Mouse (Mus musculus): ENCODE measurements at regions not wholly inside any gene's neighbourhood (a gene's known extent, or its start where the extent isn't known, plus 50 kb on each side); places are given as distances from the start of the nearest gene placed in this dataset.
A peak's percentile ranks its signal among the peaks of the same experiment; 100 is the strongest.

DNA sequence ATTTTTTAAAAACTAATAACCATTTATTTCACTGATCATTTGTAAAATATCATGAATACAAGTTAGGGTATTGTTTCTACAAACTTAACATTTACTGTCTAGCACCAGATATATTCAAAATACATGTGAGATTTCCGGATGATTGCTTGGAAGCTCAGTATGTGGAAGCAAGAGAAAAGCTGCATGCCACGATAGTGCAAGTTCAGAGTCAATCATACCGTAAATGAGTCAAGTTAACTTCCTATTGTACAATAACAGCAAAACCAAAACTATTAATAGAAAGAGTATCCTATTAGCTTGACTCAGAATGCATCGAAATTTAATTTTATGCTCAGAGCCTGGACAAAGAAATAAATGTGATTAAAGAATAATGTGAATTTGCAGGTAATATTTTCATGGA is 1284.6 kb upstream of the Cited2 start:
- H3K27me3 ChIP-seq (ENCODE audit: control insufficient read depth, insufficient read depth, low read depth, low read length) = no peaks in the 10 kb centered on the region
- no peaks in the 10 kb centered on the region for H3K36me3 ChIP-seq (ENCODE audit: control insufficient read depth, insufficient read depth, low read length)
- H3K4me3 ChIP-seq (ENCODE audit: low read depth, low read length) = no peak overlapping the region
- H3K4me2 ChIP-seq (ENCODE audit: low read length) = no peak overlapping the region
- H3K9me3 ChIP-seq (replicated peaks; ENCODE audit: control insufficient read depth, low read length, poor library complexity, severe bottlenecking) = no peaks in the 10 kb centered on the region
- H3K27ac ChIP-seq (ENCODE audit: low read length) = no peak overlapping the region
- H3K4me1 ChIP-seq (ENCODE audit: control insufficient read depth, insufficient read depth, low read length) = peaks cover 3% of the 10 kb centered on the region; the same call in 1 of the 2 replicates
- ATAC-seq = no peak
- H3K9ac ChIP-seq (ENCODE audit: low read depth, low read length) = no peak overlapping the region
- 89% methylated on average over 4 of the region's 4 CpGs for WGBS

DNA sequence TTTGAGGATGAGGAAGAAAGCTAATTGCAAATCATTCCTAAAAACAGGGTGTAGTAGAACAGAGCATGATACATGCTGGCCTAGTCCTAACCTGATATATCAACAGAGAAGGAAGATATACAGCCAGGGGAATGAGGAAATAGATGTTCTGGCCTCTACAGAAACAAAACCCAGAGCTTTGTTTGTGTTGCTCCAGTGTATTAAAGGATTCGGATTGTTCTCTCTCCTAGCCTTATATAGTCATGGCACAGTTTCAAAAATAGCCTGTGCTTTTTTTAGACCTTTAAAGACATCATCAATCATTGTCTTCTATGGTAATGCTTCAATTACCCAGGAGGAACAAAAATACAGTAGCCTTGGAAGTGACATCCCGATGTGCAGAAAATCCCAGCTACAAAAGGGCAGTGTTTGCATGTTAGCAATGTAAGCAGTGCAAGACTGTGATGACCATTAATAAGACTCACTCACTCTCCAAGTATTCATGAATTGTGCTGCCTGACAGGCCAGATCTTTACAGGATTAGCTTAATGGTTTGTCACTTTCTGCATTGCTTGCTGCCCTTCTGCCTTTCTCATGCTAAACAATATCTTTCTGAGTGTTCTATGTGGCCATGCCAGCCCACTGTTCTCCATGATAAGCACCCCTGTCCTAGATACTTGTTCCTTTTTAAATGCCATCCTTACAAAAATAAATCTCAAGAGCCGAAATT is 1281.9 kb upstream of the Cited2 start:
- Histone ChIP-seq H3K27me3 (ENCODE audit: control insufficient read depth, insufficient read depth, low read depth, low read length) (no peaks in the 10 kb centered on the region), H3K36me3 (ENCODE audit: control insufficient read depth, insufficient read depth, low read length) (no peaks in the 10 kb centered on the region), H3K9me3 (replicated peaks; ENCODE audit: control insufficient read depth, low read length, poor library complexity, severe bottlenecking) (no peaks in the 10 kb centered on the region), H3K4me3 (ENCODE audit: low read depth, low read length) (no peak overlapping the region), H3K9ac (ENCODE audit: low read depth, low read length) (no peak overlapping the region), H3K4me1 (ENCODE audit: control insufficient read depth, insufficient read depth, low read length) (peaks cover 3% of the 10 kb centered on the region; the same call in 1 of the 2 replicates), H3K4me2 (ENCODE audit: low read length) (no peak overlapping the region), H3K27ac (ENCODE audit: low read length) (no peak overlapping the region)
- peak; percentile 45; the same call in 1 of the 2 replicates for ATAC-seq
- 19% methylated on average over 3 of the region's 3 CpGs for WGBS

DNA sequence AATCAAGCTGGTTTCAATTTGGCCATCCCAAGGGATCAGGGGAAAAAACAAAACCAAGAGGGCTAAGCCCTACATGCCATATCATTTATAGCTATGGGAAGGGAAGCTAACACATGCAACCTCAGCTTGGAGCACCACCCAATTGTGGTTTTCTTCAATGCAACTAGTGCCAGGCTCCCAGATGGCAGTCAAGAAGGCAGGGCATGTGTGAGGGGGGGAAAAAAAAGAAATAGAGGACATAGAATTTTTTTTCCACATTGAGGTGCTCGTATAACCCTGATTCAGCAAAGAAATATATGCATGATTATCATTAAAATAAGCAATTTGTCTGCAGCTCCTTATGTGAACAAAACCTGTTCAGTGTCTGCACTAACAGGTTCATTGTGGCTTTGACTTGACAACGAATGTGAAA is 1281.4 kb upstream of the Cited2 start:
- H3K9me3 ChIP-seq (replicated peaks; ENCODE audit: control insufficient read depth, low read length, poor library complexity, severe bottlenecking) = no peaks in the 10 kb centered on the region
- H3K36me3 ChIP-seq (ENCODE audit: control insufficient read depth, insufficient read depth, low read length) = no peaks in the 10 kb centered on the region
- no peak overlapping the region for H3K9ac ChIP-seq (ENCODE audit: low read depth, low read length)
- no peak overlapping the region for H3K27ac ChIP-seq (ENCODE audit: low read length)
- H3K4me3 ChIP-seq (ENCODE audit: low read depth, low read length) = no peak overlapping the region
- 23% methylated on average over 2 of the region's 2 CpGs for WGBS
- peaks cover 3% of the 10 kb centered on the region; the same call in 1 of the 2 replicates for H3K4me1 ChIP-seq (ENCODE audit: control insufficient read depth, insufficient read depth, low read length)
- no peak for ATAC-seq
- H3K27me3 ChIP-seq (ENCODE audit: control insufficient read depth, insufficient read depth, low read depth, low read length) = no peaks in the 10 kb centered on the region
- no peak overlapping the region for H3K4me2 ChIP-seq (ENCODE audit: low read length)

DNA sequence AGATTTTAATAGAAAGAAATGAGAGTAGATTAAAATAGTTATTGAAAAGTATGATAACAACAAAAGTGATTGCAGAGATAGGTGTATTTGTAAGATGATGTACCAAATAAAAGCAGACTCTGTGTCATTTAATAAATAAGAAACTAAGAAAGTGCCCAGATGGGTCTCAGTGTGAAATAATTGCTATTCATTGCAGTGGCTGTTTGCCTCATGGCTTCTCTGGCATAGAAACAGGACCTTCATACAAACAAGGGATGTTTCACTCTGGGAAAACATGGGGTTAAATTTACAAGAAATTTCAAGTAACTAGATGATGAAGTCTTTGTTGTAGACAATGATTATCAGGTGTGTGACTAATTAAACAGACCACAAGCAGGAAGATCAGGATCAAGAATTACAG is 1279.1 kb upstream of the Cited2 start:
- H3K27ac ChIP-seq (ENCODE audit: low read length) = no peak overlapping the region
- no peak for ATAC-seq
- H3K4me2 ChIP-seq (ENCODE audit: low read length) = no peak overlapping the region
- no peak overlapping the region for H3K9ac ChIP-seq (ENCODE audit: low read depth, low read length)
- no peaks in the 10 kb centered on the region for H3K9me3 ChIP-seq (replicated peaks; ENCODE audit: control insufficient read depth, low read length, poor library complexity, severe bottlenecking)
- H3K4me1 ChIP-seq (ENCODE audit: control insufficient read depth, insufficient read depth, low read length) = peaks cover 3% of the 10 kb centered on the region; the same call in 1 of the 2 replicates
- no peak overlapping the region for H3K4me3 ChIP-seq (ENCODE audit: low read depth, low read length)
- H3K36me3 ChIP-seq (ENCODE audit: control insufficient read depth, insufficient read depth, low read length) = no peaks in the 10 kb centered on the region
- no peaks in the 10 kb centered on the region for H3K27me3 ChIP-seq (ENCODE audit: control insufficient read depth, insufficient read depth, low read depth, low read length)

DNA sequence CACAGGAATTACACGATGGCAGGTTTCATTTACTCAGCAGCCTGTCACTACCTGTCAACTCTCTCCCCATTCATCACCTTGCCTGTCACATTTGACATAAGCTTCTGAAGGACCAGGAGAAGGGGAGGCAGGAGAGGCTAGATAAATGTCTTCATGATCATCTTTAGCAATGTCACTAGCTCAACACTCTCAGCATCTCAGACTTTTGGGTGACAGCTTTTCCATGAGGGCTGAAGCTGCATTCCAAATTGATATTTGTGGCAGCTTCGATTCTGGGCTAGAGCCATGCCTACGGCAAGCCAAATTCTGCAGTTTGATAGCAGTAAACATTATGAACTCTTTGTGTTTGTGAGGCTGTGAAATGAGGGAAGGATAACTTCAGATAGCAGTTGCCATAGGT is 1255.1 kb upstream of the Cited2 start:
- H3K27me3 ChIP-seq (ENCODE audit: control insufficient read depth, insufficient read depth, low read depth, low read length) = no peaks in the 10 kb centered on the region
- H3K9ac ChIP-seq (ENCODE audit: low read depth, low read length) = no peak overlapping the region
- no peak overlapping the region for H3K4me2 ChIP-seq (ENCODE audit: low read length)
- H3K27ac ChIP-seq (ENCODE audit: low read length) = no peak overlapping the region
- H3K4me1 ChIP-seq (ENCODE audit: control insufficient read depth, insufficient read depth, low read length) = no peaks in the 10 kb centered on the region
- no peaks in the 10 kb centered on the region for H3K36me3 ChIP-seq (ENCODE audit: control insufficient read depth, insufficient read depth, low read length)
- H3K4me3 ChIP-seq (ENCODE audit: low read depth, low read length) = no peak overlapping the region
- 76% methylated on average over 3 of the region's 3 CpGs for WGBS
- no peaks in the 10 kb centered on the region for H3K9me3 ChIP-seq (replicated peaks; ENCODE audit: control insufficient read depth, low read length, poor library complexity, severe bottlenecking)
- no peak; the same call in 1 of the 2 replicates for ATAC-seq

DNA sequence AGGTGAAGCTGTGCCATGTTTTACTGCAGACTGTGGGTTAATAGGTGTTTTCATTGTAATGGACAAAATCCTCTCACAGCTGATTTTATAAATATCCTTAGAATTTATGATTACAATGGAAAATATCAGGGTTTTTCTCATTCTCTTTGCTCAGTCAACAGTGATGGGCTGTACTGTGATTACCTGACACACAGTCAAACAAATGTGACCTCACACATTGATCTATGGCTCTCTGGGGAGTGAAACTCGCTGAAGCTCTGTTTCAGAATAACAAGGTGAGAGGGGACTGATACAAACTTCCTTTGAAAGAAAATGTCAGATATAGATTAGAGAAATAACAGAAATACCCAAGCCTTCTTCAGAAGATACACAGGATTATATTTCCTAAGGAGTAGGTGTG is 1253.3 kb upstream of the Cited2 start:
- no peak overlapping the region for H3K4me2 ChIP-seq (ENCODE audit: low read length)
- H3K27me3 ChIP-seq (ENCODE audit: control insufficient read depth, insufficient read depth, low read depth, low read length) = no peaks in the 10 kb centered on the region
- 28% methylated on average over 1 of the region's 1 CpGs for WGBS
- ATAC-seq = no peak
- no peaks in the 10 kb centered on the region for H3K9me3 ChIP-seq (replicated peaks; ENCODE audit: control insufficient read depth, low read length, poor library complexity, severe bottlenecking)
- no peak overlapping the region for H3K27ac ChIP-seq (ENCODE audit: low read length)
- no peak overlapping the region for H3K9ac ChIP-seq (ENCODE audit: low read depth, low read length)
- H3K36me3 ChIP-seq (ENCODE audit: control insufficient read depth, insufficient read depth, low read length) = no peaks in the 10 kb centered on the region
- no peak overlapping the region for H3K4me3 ChIP-seq (ENCODE audit: low read depth, low read length)
- no peaks in the 10 kb centered on the region for H3K4me1 ChIP-seq (ENCODE audit: control insufficient read depth, insufficient read depth, low read length)

DNA sequence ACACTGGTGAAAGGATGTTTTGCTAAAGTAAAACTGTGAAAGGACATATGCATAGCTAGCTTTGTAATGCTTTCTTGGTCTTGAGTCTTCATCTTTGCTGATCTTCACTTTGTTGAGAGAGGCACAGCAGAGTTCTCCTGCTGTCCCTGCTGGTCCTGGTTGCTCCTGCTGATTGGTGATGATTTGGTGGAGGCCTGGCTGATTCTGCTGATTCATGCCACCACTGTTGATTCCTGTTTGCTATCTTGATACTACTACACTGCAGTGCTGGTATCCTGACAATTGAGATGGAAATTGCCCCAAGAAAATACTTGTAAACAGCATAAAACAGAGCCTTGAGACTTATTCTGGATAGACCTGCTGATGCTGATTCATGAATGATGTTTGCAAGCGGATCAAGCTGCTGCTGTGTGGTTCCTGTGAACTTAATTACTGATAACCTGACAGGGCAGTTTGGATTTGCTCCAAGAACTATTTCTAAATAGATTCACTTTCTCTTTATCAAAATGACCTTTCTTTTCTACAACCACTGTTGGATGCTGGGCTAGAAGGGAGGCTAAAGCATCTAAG is 1249.0 kb upstream of the Cited2 start:
- H3K27me3 ChIP-seq (ENCODE audit: control insufficient read depth, insufficient read depth, low read depth, low read length) = no peaks in the 10 kb centered on the region
- no peaks in the 10 kb centered on the region for H3K4me1 ChIP-seq (ENCODE audit: control insufficient read depth, insufficient read depth, low read length)
- ATAC-seq = no peak
- H3K9ac ChIP-seq (ENCODE audit: low read depth, low read length) = no peak overlapping the region
- no peaks in the 10 kb centered on the region for H3K9me3 ChIP-seq (replicated peaks; ENCODE audit: control insufficient read depth, low read length, poor library complexity, severe bottlenecking)
- H3K4me3 ChIP-seq (ENCODE audit: low read depth, low read length) = no peak overlapping the region
- no peak overlapping the region for H3K27ac ChIP-seq (ENCODE audit: low read length)
- no peak overlapping the region for H3K4me2 ChIP-seq (ENCODE audit: low read length)
- no peaks in the 10 kb centered on the region for H3K36me3 ChIP-seq (ENCODE audit: control insufficient read depth, insufficient read depth, low read length)
- WGBS = 76% methylated on average over 1 of the region's 1 CpGs

DNA sequence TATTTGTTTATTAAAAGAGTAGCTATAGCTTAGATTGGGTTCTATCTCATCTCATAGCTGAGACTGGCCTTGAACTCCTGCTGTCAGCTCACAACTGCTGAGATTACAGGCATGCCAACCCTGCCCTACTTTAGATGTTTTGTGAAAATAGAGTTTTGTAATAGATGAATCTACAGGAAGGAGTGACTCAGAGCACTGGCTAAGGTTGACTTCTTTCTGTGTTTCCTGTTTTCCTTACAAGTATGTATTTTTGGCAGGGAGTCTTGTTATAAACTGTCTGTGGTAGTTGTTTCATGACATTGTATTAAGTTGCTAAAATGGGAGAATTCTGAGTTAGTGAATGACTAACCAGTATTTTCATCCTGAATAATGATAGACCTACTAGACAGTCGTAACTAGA is 1224.4 kb upstream of the Cited2 start:
- WGBS = 91% methylated on average over 1 of the region's 1 CpGs
- no peak overlapping the region for H3K9ac ChIP-seq (ENCODE audit: low read depth, low read length)
- no peak overlapping the region for H3K4me2 ChIP-seq (ENCODE audit: low read length)
- H3K27ac ChIP-seq (ENCODE audit: low read length) = no peak overlapping the region
- H3K4me1 ChIP-seq (ENCODE audit: control insufficient read depth, insufficient read depth, low read length) = no peaks in the 10 kb centered on the region
- no peak overlapping the region for H3K4me3 ChIP-seq (ENCODE audit: low read depth, low read length)
- H3K9me3 ChIP-seq (replicated peaks; ENCODE audit: control insufficient read depth, low read length, poor library complexity, severe bottlenecking) = no peaks in the 10 kb centered on the region
- H3K27me3 ChIP-seq (ENCODE audit: control insufficient read depth, insufficient read depth, low read depth, low read length) = no peaks in the 10 kb centered on the region
- no peaks in the 10 kb centered on the region for H3K36me3 ChIP-seq (ENCODE audit: control insufficient read depth, insufficient read depth, low read length)
- ATAC-seq = no peak

DNA sequence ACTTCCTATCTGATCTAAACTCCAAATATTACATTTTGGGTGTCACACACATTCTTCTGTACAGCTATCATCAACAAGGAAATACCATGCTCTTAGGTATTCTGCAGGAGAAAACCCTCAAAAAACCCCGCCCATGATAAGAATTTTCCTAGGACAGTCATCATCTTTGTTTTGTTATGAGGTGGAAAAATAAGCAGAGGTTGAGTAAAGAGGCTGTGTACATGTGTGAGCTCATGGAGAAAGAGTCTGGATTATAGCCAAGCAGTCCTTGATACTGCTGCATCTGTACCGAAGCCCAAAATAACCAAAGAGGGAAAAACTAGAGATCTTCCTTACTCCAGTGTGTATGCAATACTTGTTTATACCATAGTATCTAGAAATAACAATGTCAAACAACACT is 1215.3 kb upstream of the Cited2 start:
- ATAC-seq = no peak
- Histone ChIP-seq H3K4me2 (ENCODE audit: low read length) (no peak overlapping the region), H3K36me3 (ENCODE audit: control insufficient read depth, insufficient read depth, low read length) (no peaks in the 10 kb centered on the region), H3K9ac (ENCODE audit: low read depth, low read length) (no peak overlapping the region), H3K27ac (ENCODE audit: low read length) (no peak overlapping the region), H3K4me1 (ENCODE audit: control insufficient read depth, insufficient read depth, low read length) (no peaks in the 10 kb centered on the region), H3K4me3 (ENCODE audit: low read depth, low read length) (no peak overlapping the region), H3K27me3 (ENCODE audit: control insufficient read depth, insufficient read depth, low read depth, low read length) (no peaks in the 10 kb centered on the region), H3K9me3 (replicated peaks; ENCODE audit: control insufficient read depth, low read length, poor library complexity, severe bottlenecking) (no peaks in the 10 kb centered on the region)
- 90% methylated on average over 2 of the region's 2 CpGs for WGBS

Measured in midbrain, embryonic 16.5 days (tissue).